Mouse (Mus musculus): ENCODE results near the gene Cpeb3.

- no peak for TF ChIP-seq POLR2A (IDR thresholded peaks at IDR 0.05; ENCODE audit: borderline replicate concordance, low read depth, low read length)
- TF ChIP-seq CTCF (IDR thresholded peaks at IDR 0.05; ENCODE audit: low read depth, low read length): no peak
Measured at GRCm38 (mm10) chr19:37203371-37203770, 5.0 kb downstream of the Cpeb3 start.

Data from bone marrow macrophage, adult 2 months (primary cell).